Mouse (Mus musculus) liver, embryonic 14.5 days (tissue): ENCODE data around the gene Cd3g.

ENCODE experiments used
- CTCF ChIP-seq: IDR thresholded peaks from 2 replicates; pipeline ENCODE4 v1.5.1; 2016; ENCODE audit warnings: antibody characterized with exemption, low read depth, control low read depth
- EP300 ChIP-seq: IDR thresholded peaks from 2 replicates; pipeline ENCODE4 v1.6.1; 2016; ENCODE audit warnings: antibody characterized with exemption, low read depth

DNA sequence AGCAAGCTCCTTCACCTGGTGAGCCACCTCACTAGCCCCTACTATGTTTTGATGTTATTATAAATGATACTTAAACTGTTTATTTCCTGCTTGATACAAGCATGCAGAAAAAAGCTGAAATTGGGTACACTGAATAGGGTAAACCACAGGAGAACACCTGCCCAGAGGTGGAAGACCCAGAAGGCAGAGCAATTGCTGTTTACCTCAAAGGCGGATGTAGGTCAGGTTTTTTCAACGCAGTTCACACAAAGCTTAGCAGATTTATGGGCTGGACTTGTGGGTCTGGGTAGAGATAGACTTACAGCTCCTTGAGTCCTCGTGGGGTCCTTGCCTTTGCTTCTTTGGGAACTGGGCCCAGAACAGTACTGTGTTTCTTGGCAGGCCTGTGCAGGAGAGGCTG lies 35.6 kb upstream of the Cd3g start:
- TF ChIP-seq CTCF (no peak), EP300 (no peak)
